Mouse (Mus musculus) cerebellum, adult 9-11 months (tissue): ENCODE measurements around the gene Trmt112.
"Not testable (repeated sequence)": the region's sequence is repeated elsewhere in the genome, so short reads cannot be mapped to it uniquely, and the experiment has no call there.

Experiments
- DNase-seq: peaks from one replicate; pipeline ENCODE4 v3.0.0; 2022

The Trmt112 gene

DNA sequence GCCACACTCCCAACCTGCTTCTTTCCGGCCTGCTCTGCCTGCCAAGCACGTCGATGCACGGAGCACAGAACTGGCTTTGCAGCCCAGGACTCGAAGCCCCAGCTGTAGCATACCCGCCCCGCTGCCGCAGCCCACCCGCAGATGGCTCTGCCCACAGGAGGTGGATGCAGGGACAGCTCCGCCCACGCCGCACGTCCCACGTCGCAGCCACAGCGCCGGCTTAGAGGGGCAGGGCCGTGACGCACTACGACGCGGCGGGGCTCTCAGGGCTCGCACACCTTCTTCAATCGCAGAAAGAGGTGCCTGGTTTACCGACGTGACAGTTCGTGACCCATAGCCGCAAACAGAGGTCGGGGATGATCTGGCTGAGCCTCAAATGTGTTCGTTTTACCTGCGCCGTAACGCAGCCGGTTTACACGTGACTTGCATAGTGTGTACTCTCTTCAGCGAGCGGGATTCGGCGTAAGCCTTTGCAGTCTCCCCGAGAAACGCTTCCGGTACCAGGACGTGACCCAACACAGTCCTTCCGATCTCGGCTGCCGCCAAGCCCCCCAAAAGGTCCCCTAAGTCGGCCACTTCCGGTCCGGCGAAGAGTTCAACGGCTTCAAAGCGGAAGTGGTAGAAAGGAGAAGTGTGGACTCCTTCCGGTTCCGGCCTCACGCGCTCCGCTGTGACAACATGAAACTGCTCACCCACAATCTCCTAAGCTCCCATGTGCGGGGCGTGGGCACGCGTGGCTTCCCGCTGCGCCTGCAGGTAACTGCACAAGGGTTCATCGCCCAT lies at the start of gene Trmt112, which contains the start of gene Prdx5:
Gene Trmt112, plus strand, starts transcription at position 192 of the 783 bp plus-strand sequence.
Gene Prdx5, minus strand, starts transcription at position 600 of the 783 bp plus-strand sequence.
- peak; percentile 94 for DNase-seq

DNA sequence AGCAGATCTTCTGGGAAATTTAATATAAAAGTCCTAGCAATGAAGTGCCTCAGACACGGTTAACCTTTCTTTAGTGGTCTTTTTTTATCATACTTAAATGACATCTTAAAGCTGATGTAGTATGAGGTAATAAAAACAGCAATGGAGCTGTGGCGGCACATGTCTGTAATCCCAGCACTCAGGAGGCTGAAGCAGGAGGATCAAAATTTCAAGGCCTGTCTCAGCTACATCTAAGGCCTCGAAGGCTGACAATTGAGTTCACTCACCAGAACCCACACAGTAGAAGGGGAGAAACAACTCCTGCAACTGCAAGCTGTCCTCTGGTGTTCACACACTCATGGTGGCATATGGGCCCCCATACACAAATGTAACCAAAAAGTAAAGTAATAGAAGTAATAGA lies 49.5 kb upstream of the Trmt112 start:
- DNase-seq: no peak

DNA sequence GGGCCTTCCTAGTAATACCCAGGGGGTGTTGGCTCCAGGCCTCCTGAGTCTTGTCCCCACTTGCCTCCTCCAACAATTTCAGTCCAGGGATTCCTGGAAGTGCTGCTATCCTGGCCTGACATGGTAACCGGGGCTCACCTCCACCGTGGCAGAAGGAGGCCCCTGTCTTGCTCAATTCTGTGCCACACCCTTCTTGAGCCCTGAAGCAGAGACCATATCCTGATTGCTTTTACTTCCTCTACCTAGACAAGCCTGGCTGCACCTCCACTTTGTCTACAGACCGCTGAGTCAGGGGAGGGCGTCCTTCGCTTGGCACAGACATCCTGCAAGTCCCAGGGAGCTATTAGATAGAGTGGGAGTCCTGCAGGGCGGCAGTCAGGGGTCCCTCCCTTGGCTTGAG lies 48.8 kb upstream of the Trmt112 start:
- DNase-seq: no peak

DNA sequence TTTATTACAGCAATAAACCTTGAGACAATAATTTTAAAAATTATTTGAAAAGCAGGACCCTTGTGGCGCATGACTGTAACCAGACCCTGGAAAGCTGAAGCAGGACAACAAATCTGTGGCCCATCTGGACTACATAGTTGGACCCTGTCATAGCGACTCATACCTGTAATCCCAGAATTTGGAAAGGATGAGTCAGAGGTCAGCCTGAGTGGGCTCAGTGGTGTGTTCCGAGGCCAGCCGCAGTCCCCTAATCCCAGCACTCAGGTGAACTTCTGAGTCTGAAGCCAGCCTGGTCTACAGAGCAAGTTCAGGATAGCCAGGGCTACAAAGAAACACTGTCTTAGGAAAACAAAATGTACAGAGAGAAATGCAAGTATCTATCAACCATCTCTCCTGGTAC lies 48.0 kb upstream of the Trmt112 start:
- DNase-seq: no peak

DNA sequence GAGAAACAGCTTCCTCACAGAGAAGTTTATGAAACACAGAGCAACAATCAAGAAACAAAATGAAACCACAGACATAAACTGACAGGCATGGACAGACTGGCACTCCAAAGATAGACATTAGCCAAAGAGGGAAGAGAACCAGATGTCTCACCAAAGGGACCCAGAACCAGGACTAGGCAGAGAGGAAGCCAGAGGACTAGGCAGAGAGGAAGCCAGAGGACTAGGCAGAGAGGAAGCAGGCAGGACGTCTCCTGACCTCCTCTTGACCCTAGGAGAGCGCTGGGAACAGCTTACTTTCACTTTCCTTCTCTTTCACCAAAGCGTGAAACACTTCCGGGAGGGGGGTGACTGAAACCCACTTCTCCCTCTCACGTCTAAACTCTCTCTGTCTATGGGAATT lies 40.1 kb upstream of the Trmt112 start:
- no peak for DNase-seq

DNA sequence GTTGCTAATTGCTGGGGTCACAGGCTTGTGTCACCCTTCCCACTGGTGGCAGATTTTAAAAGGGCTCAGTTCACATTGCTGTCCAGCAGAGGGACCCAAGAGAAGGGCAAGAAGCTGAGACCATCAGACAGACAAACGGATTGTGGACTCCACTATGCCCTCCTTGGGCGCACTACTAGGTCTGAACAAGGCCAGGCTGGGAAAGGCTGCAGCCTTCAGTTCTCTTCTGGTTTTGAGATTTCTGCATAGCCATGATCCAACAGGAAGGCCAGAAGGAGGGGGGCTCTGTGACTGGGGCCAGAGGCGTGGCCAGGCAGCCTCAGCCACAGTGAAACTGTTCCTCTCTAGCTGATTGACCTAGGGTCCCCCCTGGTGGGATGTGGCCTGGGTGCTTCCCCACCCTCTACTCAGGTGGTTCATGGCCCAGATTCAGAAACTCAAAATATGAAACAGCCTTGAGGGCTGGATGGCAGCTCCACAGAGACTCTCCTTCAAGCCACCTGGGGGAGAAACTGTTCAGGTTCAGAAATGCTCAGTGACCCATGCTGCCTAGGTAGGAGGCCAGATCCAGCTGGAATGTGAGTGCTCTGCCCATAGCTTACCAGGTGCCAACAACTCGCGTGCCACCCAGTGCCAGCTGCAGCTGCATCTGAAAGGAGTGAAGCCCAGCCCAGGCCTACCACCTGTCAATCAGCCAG lies 37.8 kb upstream of the Trmt112 start:
- no peak for DNase-seq

DNA sequence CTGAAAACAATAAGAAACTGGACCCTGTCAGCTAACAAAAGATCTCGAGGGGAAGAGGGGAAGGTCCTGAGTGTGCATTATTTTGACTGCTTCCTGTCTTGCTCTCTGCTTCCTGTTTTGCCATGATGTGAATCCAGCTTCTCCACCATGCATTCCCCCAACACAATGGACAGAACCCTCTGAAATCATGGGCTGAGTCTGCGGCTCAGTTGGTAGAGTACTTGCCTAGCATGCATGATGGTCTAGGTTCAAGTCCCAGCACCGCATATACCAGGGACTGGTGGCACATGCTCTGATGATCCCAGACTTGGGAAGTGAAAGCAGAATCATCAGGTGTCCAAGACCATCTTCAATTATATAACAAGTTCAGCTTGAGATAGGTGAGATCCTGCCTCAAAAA lies 36.8 kb upstream of the Trmt112 start:
- no peak for DNase-seq

DNA sequence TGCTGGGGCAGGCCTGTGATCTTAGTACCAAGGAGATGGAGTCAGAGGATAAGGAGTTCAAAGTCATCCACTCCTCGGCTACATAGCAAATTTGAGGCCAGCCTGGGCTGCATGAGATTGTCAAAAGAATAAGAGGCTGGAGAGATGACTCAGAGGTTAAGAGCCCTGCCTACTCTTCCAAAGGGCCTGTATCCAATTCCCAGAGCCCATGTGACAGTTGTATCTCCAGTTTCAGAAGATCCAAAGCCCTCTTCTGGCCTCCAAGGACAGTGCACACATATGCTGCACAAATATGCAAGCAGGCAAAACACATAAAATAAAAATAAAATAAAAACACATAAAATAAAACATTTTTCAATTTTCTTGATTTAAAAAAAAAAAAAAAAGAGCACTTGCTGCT lies 35.2 kb upstream of the Trmt112 start:
- DNase-seq: no peak

DNA sequence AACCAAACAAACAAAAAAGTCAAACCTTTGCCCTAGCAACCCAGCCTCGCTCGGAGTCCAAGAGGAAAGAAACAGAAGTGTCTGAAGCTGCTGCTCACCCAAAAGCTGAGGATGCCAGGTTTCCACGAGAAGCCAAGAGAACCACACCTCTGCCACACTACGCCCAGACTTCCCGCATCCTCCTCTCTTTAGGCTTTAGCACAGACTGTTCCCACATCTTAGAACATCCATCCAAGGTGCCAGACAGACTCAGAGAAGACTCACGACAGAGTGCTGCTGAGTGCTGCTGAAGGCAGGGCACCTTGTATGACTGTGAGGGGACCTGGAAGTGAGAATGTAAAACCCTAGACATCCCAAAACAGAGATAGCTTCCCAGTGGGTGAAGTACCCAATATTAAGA lies 33.7 kb upstream of the Trmt112 start:
- no peak for DNase-seq

DNA sequence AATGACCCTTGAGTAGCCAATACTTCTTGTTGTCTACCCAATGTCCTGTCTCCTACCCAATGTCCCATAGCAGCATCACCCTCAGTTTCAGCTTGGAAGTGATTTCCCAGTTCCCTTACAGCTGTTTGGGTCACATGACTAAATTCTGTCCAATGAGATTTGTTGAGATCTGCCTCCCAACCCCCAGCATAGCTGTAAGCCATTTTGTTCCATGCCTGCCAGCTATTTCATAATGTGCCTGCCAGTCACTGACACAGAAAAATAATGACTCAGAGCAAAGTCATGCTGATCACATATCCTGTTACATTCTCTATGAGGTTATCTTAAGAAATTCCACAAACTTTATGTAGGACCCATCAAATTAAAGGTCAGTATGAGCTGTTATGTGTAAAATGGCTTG lies 32.7 kb upstream of the Trmt112 start:
- no peak for DNase-seq

DNA sequence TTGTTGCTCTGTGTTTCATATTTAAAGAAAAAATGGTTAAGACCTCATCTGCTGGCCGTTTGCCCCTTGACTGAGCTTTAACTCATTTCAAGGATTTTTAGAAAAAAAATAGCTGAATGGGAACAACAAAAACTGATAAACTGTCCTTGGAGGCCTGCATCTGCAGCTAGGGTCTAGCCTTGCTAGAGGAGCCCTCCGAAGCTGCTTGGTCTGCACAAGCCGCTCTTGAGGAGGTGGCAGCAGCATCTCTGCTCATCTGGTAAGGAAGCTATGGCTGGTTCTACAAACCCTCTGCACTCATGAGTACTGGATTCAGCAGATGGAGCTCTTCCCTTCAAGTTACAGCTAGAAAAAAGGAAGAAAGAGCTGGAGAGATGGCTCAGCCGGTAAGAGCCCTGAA lies 31.5 kb upstream of the Trmt112 start:
- DNase-seq: no peak

DNA sequence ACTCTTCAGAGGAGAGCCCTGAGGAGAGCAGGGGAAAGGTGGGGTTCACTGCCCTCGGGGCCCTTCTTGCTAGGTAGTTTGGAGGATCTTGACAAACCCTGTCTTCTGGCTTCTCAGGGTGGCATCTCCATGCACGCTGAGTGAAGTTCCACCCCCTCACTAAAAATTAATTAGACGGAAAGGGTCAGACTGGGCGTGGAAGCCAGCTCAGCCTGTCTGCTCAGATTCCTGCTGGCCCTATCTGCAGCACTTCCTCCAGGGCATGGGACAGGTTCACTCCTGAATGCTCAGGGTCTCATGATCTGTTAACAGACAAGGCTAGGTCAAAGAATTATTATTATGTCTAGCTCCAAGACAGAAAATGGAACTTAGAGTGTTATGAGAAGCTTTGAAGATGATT lies 17.0 kb upstream of the Trmt112 start:
- DNase-seq: no peak

DNA sequence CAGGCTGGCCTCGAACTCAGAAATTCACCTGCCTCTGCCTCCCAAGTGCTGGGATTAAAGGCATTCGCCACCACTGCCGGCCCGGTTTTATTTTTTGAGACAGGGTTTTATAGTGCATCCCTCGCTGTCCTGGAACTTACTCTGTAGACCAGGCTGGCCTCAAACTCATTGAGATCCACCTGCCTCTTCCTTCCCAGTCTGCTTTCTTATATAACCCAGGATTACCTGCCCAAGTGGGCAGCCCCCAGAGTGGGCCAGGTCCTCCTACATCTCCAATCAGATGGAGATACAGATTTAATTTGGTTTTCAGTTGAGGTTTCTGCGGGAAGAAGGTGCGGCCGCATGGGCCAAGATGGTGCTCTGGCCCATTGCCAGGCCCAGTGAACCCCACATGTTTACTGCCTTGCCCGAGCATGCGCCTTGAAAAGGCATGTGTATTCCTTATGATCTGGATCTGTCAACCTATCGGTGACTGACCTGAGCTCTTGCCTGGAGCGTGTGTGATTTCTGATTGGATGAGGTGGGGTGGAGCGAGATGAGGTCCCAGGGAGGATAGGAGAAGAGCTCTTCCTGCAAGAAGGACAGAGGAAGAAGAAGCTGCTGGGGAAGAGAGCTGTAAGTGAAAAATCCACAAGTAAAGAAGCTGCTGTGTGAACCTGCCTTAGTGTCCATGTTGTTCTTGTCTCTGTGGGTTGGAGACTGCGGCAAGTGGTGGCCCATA lies 15.6 kb upstream of the Trmt112 start:
- DNase-seq: no peak

DNA sequence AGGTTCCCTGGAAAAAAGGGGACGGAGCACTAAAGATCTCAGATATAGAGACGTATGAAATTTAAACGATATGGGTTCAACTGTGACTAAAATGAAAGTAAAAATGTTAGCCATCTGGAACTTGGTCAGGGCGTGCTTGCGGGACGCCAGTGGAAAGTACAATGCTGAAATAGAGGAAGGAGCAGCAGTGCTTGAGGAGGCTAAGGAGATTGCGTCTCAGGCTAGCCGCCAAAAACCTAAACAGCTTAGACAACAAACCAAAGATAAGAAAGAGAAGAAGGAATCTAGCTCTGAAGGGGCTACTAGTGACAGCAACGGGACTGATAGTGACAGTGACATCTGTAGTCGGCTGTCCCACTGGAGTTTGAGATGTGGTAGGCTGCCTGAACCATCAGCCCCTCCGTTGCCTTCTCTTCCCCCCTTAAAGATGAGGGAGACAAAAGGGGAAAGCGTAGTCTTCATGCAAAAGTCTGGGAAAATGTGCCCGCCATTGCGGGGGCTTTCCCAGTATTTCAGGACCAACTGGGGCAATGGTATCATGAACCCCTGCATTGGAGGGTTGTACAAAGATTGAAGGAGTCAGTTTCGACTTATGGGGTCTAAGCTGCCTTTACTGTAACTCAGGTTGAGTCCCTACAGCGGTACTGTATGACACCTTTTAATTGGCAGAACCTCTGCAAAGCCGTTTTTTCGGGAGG lies 13.7 kb upstream of the Trmt112 start:
- DNase-seq: not testable (repeated sequence)

DNA sequence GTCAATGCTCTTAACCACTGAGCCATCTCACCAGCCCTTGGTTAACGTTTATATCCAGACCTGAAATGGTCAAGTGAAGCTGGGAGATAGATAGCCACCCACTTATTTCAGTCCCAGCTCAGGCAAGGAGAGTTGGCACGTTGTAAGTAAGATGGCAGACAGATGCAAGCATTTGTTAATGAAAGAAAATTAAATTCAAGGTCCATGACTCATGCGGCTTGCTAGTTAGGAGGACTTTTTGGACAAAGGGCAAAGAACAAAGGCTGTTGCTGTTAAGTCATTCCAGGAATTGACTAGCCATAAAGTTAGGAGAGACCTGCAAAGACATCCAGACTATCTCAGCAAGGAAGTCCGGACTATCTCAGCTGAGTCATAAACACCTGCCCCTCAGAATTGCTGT lies 9.9 kb upstream of the Trmt112 start:
- DNase-seq: no peak

DNA sequence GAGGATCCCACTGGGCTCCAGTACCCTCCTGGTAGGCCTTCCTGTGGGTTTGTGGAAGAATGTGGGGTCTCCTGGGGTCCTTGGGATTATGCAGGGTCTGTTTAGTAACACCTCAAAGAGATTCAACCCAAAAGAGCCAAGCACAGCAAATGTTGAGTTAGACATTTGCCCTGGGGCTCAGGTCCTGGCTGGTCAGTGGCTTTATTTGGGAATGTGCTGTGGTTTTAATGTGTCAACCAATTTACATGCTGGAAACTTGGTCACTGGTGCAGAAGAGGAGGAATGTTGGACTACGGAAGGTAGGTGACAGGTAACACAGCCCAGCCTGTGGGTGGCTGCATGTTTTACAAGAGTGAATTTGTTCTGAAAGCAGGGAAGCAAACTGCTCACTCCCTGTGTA lies 6.5 kb upstream of the Trmt112 start:
- DNase-seq: no peak

DNA sequence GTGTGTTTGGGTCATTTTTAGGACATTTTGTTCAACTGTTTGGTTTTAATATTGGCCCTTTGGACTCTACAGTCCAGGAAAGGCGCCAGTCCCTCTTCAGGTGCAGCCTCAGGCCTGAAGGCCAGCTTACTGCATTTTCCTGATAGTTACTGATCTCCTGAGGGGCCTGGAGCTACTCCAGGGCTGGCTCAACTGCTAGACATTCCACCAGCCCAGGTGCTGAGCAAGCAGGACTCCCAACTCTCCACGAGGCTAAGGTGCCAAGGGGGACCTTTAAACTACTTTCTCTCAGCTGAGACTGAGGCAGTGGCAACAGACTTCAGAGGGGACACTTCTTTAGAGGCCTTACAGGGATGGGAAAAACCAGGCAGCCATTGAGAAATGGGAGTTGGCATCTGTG lies 4.7 kb upstream of the Trmt112 start:
- DNase-seq: no peak

DNA sequence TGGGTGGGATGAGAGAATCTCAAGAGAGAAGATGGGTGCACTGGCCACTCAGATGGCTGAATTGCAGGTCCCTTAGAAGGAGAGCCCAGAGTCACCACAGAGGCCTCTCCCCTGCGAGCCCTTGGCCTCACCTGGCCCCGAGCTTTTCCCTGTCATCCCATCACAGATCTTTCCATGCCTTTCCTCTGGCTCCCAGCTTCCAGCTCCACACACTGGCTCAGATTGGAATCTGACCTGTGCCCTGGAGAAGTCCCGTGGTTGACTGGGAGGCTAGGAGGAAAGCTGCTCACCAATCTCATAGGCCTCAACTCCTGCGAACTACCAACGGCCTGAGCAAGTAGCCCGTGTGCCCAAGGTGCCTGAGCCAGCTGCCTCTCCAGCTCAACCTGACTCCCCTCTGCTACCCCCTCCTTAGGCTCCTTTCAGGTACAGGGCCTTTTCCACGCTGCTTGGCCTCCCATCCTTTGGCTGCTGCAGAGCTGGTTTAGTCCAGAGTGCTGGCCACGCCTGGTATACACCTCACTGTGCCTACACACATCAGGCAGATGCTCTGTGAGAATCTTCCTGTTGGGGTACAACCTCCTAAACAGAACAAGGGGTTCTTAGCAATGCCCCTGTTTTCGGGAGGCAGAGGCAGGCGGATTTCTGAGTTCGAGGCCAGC lies 3.9 kb upstream of the Trmt112 start:
- DNase-seq: no peak

DNA sequence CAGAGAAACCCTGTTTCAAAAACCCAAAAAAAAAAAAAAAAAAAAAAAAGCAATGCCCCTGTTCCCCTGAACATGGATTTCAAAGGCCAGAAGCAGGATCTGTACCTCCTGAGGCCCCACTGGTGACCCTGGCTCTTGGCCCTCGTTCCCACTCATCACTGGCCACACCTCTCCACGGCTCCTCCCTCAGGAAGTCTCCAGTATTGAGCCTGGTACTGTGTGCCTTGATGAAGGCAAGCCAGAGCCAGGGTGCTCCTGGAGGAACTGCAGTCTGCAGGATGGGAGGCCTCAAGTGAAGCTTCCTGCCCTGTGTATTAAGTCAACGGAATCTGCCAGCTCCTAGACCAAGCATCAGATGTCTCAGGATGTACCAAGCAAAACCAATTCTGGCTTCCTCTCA lies 3.3 kb upstream of the Trmt112 start:
- no peak for DNase-seq

DNA sequence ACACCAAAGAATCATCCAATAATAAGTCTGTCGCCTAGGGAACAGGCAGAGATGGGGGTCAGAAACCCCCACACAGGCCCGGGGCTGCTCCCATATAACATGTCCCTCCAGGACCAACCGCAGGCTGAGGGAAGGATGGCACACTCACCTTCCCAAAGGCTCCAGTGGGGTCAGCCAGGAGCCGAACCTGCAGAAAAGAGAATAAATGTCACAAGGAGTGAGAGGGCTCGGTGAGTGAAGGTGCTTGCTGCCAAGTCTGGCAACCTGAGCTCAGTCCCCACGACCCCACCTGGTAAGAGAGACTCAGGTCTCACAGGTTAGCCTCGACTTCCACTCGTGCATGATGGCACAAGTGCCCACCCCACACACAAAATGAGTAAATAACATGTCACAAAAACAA lies 2.4 kb upstream of the Trmt112 start:
- DNase-seq: no peak

DNA sequence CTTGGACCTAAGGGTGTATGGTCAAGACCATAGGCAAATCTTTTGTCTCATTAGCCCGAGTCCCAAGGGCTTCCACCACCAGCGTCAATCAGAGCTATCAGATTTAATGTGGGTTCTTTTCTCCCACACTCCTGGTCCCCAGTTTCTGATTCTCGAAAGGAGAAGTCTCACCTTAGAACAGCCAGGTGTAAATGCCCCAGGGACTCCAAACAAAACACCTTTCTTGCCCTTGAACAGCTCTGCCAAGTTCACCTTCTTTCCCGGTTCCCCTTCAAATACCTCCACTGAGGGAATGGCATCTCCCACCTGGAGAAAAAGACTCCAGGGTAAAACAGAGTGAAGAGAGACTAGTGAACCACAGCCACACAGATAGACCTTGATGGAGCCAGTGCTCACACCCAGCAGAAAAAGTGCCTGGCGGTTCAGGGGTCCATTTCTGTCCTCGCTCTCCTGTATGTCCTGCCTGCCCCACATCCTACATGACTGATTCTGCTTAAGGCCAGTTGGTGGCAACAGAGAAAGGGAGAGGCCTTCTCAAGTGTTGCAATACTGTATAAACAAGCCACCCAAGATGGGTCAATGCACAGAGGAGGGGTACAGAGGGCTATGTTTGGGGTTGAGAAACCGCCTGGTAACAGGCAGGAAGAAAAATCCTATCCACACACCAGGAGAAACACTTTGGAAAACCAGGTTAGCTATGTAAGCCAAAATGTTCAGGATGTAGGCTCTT lies 1.5 kb upstream of the Trmt112 start:
- no peak for DNase-seq

DNA sequence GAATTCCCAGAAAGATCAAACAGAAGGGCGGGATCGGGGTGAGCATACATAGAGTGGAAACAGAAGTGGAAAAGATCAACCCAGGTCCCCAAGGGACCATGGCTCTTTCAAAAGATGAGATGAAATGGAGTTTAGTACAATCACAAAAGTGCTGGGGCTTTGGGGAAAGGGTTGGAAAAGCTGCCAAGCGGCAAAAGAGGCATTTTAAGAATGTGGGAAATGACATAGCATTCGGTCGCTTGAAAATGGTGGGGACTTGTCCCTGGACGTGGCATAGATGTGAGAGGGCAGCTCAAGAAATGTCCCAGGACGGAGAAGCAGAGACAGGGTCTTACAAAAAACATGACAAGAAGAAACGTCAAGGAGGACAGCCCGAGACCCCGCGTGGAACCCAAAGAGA lies 477 bp upstream of the Trmt112 start:
- DNase-seq: no peak
